Mouse (Mus musculus) v-Abl transformed pro-B cells (cell line): ENCODE data around the gene Parvb.

Experiments used
- in situ Hi-C, 2 experiments: fragments of 400-800 bp; cut with MboI; formaldehyde crosslinking; loops; one replicate each; pipeline ENCODE4 v1.15.1; 2025; ENCODE audit not compliant: unreplicated experiment in 2 of 2

Parvb gene

DNA sequence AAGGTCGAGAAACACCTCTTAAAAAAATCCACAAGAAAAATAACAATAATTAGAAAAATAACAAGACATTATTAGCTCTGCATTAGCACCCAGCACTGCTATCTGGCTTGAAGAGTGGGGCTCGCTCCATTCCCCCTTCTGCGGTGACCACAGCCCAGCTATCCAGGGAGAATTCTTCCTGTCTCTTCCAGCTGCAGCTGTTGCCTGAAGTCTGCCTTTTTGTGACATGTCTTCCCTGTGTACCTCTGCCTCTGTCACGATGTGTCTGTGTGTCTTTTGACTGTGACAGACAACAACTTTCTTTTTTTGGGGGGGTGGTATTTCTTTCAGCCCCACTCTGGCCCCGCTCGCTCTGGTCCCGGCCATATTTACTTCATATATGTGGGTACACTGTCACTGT, 20.8 kb downstream of the Parvb start:
- in situ Hi-C loops, result loop anchor here in 1 of 2 experiments (25.0 kb wide), 1 partner anchor 490 kb away; no protein-coding TSS in a partner anchor

GRCm38 (mm10) chr15:84253757-84254156, 21.9 kb downstream of the Parvb start:
- in situ Hi-C loops, result loop anchor here in 1 of 2 experiments (25.0 kb wide), 1 partner anchor 491 kb away; no protein-coding TSS in a partner anchor

DNA sequence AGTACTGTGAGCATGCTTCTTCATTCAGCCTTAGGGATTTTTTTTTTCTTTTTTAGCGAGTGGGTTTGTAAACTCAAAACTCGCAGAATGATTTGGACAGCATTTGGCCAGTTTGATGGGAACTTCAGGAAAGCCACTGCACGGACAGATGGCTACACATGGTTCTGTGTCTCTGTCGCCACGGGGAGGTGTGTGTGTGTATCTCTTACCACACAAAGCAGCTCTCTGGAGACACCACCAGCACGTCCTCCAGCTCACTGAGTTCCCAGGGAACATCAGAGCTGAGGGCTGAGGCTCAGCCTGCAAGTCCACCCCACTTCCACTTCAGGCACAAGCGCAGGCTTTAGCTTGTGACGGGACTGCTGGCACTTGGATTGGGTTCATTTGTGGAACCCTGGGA, 22.5 kb downstream of the Parvb start:
- in situ Hi-C loops, result loop anchor here in 1 of 2 experiments (25.0 kb wide), 1 partner anchor 492 kb away; no protein-coding TSS in a partner anchor

- in situ Hi-C loops, result loop anchor here in 1 of 2 experiments (25.0 kb wide), 1 partner anchor 494 kb away; no protein-coding TSS in a partner anchor
Measured at GRCm38 (mm10) chr15:84256254-84256850, 24.5 kb downstream of the Parvb start.

DNA sequence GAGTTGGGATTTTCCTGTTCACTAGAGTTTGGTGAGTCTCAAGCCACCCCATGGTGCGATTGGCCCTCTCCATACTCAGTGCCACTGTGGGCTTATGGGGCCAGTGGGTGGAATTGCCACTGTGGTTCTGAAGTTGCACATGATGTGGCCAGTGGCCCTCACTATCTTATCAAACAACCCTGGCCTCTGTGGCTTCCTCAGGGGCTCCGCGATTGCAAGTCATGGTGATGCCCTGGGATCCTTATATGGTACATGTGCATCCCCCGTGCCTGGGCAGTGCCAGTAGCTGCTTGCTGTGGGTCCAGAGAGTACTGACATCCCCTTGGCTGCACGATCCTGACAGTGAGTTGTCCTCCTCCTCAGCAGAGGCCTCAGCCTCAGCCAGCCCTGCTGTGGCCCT, 25.0 kb downstream of the Parvb start:
- in situ Hi-C loops, result loop anchor here in 1 of 2 experiments (25.0 kb wide), 1 partner anchor 495 kb away; no protein-coding TSS in a partner anchor

GRCm38 (mm10) chr15:84258602-84259355, 26.9 kb downstream of the Parvb start:
- in situ Hi-C loops, result loop anchor here in 1 of 2 experiments (25.0 kb wide), 1 partner anchor 496 kb away; no protein-coding TSS in a partner anchor

- in situ Hi-C loops, result loop anchor here (5.0 to 25.0 kb wide), 3 partner anchors 38 to 498 kb away; no protein-coding TSS in a partner anchor
Measured at GRCm38 (mm10) chr15:84260123-84260822, 28.4 kb downstream of the Parvb start.

- in situ Hi-C loops, result loop anchor here (5.0 to 25.0 kb wide), 3 partner anchors 40 to 500 kb away; no protein-coding TSS in a partner anchor
Measured at GRCm38 (mm10) chr15:84262630-84263029, 30.8 kb downstream of the Parvb start.

GRCm38 (mm10) chr15:84263573-84263972, 31.7 kb downstream of the Parvb start:
- in situ Hi-C loops, result loop anchor here (5.0 to 25.0 kb wide), 3 partner anchors 41 to 501 kb away; no protein-coding TSS in a partner anchor

DNA sequence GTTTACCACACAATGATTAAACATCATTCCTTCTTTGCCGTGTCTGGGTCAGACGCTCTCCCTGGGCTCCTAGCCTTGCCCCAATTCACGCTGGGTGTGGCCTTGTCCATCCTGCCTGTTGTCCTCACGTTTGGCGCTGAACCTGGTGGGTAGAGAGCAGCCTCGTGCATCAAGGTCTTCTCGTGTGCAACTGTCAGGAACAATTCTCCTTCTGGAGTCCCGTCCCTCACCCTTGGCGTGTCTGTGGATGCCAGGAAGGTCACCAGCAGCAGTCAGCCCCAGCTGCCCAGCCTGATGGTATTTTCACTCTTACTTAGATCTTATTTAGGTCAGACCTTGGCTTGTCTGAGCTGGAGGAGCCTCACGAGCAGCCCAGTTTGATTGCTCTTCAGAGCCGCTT, 33.3 kb downstream of the Parvb start:
- in situ Hi-C loops, result loop anchor here (10.0 to 25.0 kb wide), 2 partner anchors 190 to 503 kb away; no protein-coding TSS in a partner anchor

GRCm38 (mm10) chr15:84266290-84266689, 34.4 kb downstream of the Parvb start:
- in situ Hi-C loops, result loop anchor here (10.0 to 25.0 kb wide), 2 partner anchors 191 to 504 kb away; no protein-coding TSS in a partner anchor

DNA sequence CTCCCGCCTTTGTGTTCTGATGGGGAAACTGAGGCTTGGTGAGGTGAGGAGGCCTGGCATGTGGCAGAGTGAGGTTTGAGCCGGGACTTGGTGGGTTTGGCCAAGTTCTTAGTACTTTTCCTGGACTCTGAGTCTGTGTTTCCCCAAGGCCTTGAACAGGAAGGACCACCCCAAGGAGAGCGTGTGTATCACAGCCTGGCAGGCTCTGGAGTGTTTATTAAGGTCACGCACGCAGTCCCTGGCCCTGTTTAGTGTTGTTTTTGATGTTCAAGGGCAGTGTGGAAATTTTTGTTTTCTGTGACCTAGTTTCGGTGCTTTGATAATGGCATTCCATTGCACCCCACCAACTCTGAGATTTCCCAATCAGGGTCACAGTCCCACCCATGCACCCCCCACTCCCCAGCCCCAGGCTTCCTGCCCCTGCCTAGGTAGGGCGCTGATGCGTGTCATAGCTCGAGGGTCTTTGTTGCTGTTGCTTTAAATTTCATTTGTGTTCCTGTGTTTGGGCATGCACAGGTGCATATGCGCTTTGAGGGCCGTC, 35.9 kb downstream of the Parvb start:
- in situ Hi-C loops, result loop anchor here (10.0 to 25.0 kb wide), 2 partner anchors 193 to 505 kb away; no protein-coding TSS in a partner anchor

GRCm38 (mm10) chr15:84269107-84269633, 37.3 kb downstream of the Parvb start:
- in situ Hi-C loops, result loop anchor here (10.0 to 25.0 kb wide), 2 partner anchors 194 to 507 kb away; no protein-coding TSS in a partner anchor

- in situ Hi-C loops, result loop anchor here in 1 of 2 experiments (25.0 kb wide), 1 partner anchor 508 kb away; no protein-coding TSS in a partner anchor
Measured at GRCm38 (mm10) chr15:84270032-84270431, 38.2 kb downstream of the Parvb start.

GRCm38 (mm10) chr15:84270463-84270862, 38.6 kb downstream of the Parvb start:
- in situ Hi-C loops, result loop anchor here in 1 of 2 experiments (25.0 kb wide), 1 partner anchor 508 kb away; no protein-coding TSS in a partner anchor

GRCm38 (mm10) chr15:84276066-84276465, 44.2 kb downstream of the Parvb start:
- in situ Hi-C loops, result no loop called here

- in situ Hi-C loops, result no loop called here
Measured at GRCm38 (mm10) chr15:84278091-84278490, 46.2 kb downstream of the Parvb start.

DNA sequence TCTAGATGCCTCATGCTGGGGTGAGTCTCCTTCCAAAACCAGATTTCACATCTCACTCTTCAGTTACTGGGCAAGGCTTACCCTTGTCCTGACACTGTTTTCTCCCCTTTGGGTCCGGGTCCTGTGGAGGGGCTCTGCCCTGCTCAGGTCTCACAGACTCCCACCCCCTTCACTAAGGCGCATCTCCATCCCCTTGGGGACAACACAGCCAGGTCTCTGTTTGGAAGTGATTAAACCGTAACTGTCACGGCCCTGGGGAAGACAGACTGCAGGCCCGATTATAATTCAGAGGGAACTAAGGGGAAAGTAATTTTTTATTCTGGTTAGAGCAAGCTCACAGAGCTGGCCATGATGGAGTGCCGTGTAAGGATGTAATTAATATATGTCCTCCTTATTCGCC, 46.8 kb downstream of the Parvb start:
- in situ Hi-C loops, result no loop called here

GRCm38 (mm10) chr15:84280309-84280708, 48.5 kb downstream of the Parvb start:
- in situ Hi-C loops, result loop anchor here (5.0 to 10.0 kb wide), 5 partner anchors 68 to 332 kb away; no protein-coding TSS in a partner anchor
